Mouse (Mus musculus): ENCODE data around the gene Rint1. TPM values are rescaled to one million over a fixed set of nuclear protein-coding genes. Genes with fewer than 3 reads are reported as not detected.

Gene Rint1
- total and polyA plus RNA-seq, 3 experiments = 6.9 to 14.7 (median 12.9) TPM

- H3K27ac ChIP-seq = no peak overlapping the region
- H3K27me3 ChIP-seq (ENCODE audit: control insufficient read depth, insufficient read depth, low read length) = no peaks in the 10 kb centered on the region
- no peak overlapping the region for H3K4me3 ChIP-seq
- no peaks in the 10 kb centered on the region for H3K4me1 ChIP-seq (ENCODE audit: control insufficient read depth, insufficient read depth, low read length)
- no peak overlapping the region for H3K9ac ChIP-seq (ENCODE audit: low read depth, low read length)
- intact Hi-C loops (cut with DNase I) = no loop called here
- no peak for TF ChIP-seq CTCF (IDR thresholded peaks at IDR 0.05)
- no peak for TF ChIP-seq EP300 (IDR thresholded peaks at IDR 0.05; ENCODE audit: insufficient read depth, low read depth, low read length)
- no peak for TF ChIP-seq POLR2A (IDR thresholded peaks at IDR 0.05; ENCODE audit: insufficient read depth, low read depth, low read length)
- DNase-seq = no peak
- no peaks in the 10 kb centered on the region for H3K36me3 ChIP-seq (ENCODE audit: control insufficient read depth, insufficient read depth, low read length)
- H3K79me2 ChIP-seq (replicated peaks; ENCODE audit: control insufficient read depth, insufficient read depth, low read length) = no peaks in the 10 kb centered on the region
- 85% methylated on average over 4 of the region's 4 CpGs for WGBS
Measured at GRCm38 (mm10) chr5:23781172-23781571, 6.3 kb upstream of the Rint1 start.

DNA sequence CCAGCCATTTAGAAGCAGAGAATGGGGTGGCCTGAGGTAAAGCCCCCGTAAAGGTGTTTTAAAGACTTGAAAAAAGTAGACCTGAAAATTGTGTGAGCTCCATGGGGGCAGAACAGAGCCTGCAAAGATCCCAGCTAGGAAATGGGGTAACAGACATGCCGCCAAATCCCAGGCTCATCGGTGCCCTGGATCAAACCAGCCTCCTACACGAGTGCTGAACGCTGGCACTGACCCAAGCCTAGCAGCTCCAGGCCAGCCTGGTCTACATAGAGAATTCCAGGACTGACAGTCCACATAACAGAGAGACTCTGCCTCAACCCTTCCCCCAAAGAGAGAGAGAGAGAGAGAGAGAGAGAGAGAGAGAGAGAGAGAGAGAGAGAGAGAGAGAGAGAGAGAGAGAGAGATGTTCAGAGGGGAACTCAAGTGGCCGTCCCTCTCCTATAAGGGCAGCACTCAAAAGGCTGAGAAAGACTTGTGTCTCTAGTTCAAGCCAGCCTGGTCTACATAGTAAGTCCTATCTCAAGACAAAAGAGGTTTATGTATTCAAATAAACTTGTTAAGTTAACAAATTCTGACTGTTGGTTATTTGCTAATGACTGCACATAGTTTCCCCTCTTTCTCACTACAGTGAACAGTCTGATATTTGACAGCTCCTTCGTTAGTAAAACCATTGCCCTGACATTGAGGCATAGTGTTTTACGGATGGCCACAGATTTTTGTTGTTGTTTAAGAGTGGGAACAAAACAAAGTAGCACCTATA is 5.3 kb upstream of the Rint1 start:
- Histone ChIP-seq H3K27me3 (ENCODE audit: control insufficient read depth, insufficient read depth, low read length) (no peaks in the 10 kb centered on the region), H3K27ac (no peak overlapping the region), H3K36me3 (ENCODE audit: control insufficient read depth, insufficient read depth, low read length) (no peaks in the 10 kb centered on the region), H3K4me1 (ENCODE audit: control insufficient read depth, insufficient read depth, low read length) (peaks cover 2% of the 10 kb centered on the region; the same call in 1 of the 2 replicates), H3K79me2 (replicated peaks; ENCODE audit: control insufficient read depth, insufficient read depth, low read length) (no peaks in the 10 kb centered on the region), H3K4me3 (peak overlapping the region; percentile 85), H3K9ac (ENCODE audit: low read depth, low read length) (no peak overlapping the region)
- WGBS = 69% methylated on average over 8 of the region's 8 CpGs
- TF ChIP-seq CTCF (IDR thresholded peaks at IDR 0.05) (no peak), EP300 (IDR thresholded peaks at IDR 0.05; ENCODE audit: insufficient read depth, low read depth, low read length) (no peak), POLR2A (IDR thresholded peaks at IDR 0.05; ENCODE audit: insufficient read depth, low read depth, low read length) (no peak)
- intact Hi-C loops (cut with DNase I) = no loop called here
- no peak for DNase-seq

GRCm38 (mm10) chr5:23782931-23783877 is 4.3 kb upstream of the Rint1 start, which contains the start of gene Pus7:
Pus7 (minus strand) TSS chr5:23783711.
- DNase-seq = peak; percentile 89 to 91
- WGBS = under 1% methylated on average over 82 of the region's 86 CpGs
- Histone ChIP-seq H3K9ac (ENCODE audit: low read depth, low read length) (peak within 1 kb of the TSS; percentile 92), H3K4me1 (ENCODE audit: control insufficient read depth, insufficient read depth, low read length) (peaks cover 3% of the 10 kb centered on the region; the same call in 1 of the 2 replicates), H3K79me2 (replicated peaks; ENCODE audit: control insufficient read depth, insufficient read depth, low read length) (no peaks in the 10 kb centered on the region), H3K4me3 (peak within 1 kb of the TSS; percentile 85), H3K36me3 (ENCODE audit: control insufficient read depth, insufficient read depth, low read length) (no peaks in the 10 kb centered on the region), H3K27ac (peak within 1 kb of the TSS; percentile 66), H3K27me3 (ENCODE audit: control insufficient read depth, insufficient read depth, low read length) (no peaks in the 10 kb centered on the region)
- intact Hi-C loops (cut with DNase I) = no loop called here
- TF ChIP-seq POLR2A (IDR thresholded peaks at IDR 0.05; ENCODE audit: insufficient read depth, low read depth, low read length) (peak; percentile 55; the same call in 1 of the 2 replicates), CTCF (IDR thresholded peaks at IDR 0.05) (no peak)

- Histone ChIP-seq H3K27me3 (ENCODE audit: control insufficient read depth, insufficient read depth, low read length) (no peaks in the 10 kb centered on the region), H3K9ac (ENCODE audit: low read depth, low read length) (no peak overlapping the region; the same call in 1 of the 2 replicates), H3K36me3 (ENCODE audit: control insufficient read depth, insufficient read depth, low read length) (no peaks in the 10 kb centered on the region), H3K79me2 (replicated peaks; ENCODE audit: control insufficient read depth, insufficient read depth, low read length) (no peaks in the 10 kb centered on the region), H3K27ac (no peak overlapping the region), H3K4me1 (ENCODE audit: control insufficient read depth, insufficient read depth, low read length) (peaks cover 3% of the 10 kb centered on the region; the same call in 1 of the 2 replicates), H3K4me3 (peak overlapping the region; percentile 96)
- 27% methylated on average over 3 of the region's 3 CpGs for WGBS
- intact Hi-C loops (cut with DNase I) = no loop called here
- TF ChIP-seq EP300 (IDR thresholded peaks at IDR 0.05; ENCODE audit: insufficient read depth, low read depth, low read length) = no peak
- TF ChIP-seq POLR2A (IDR thresholded peaks at IDR 0.05; ENCODE audit: insufficient read depth, low read depth, low read length) = no peak
- no peak for TF ChIP-seq CTCF (IDR thresholded peaks at IDR 0.05)
- DNase-seq = no peak
Measured at GRCm38 (mm10) chr5:23788390-23788830, 899 bp downstream of the Rint1 start.

GRCm38 (mm10) chr5:23789078-23789612 is 1.6 kb downstream of the Rint1 start:
- H3K9ac ChIP-seq (ENCODE audit: low read depth, low read length) = no peak overlapping the region
- intact Hi-C loops (cut with DNase I) = no loop called here
- no peaks in the 10 kb centered on the region for H3K36me3 ChIP-seq (ENCODE audit: control insufficient read depth, insufficient read depth, low read length)
- no peaks in the 10 kb centered on the region for H3K27me3 ChIP-seq (ENCODE audit: control insufficient read depth, insufficient read depth, low read length)
- DNase-seq = no peak
- no peak overlapping the region for H3K27ac ChIP-seq
- WGBS = 81% methylated on average over 4 of the region's 4 CpGs
- TF ChIP-seq EP300 (IDR thresholded peaks at IDR 0.05; ENCODE audit: insufficient read depth, low read depth, low read length) (no peak), POLR2A (IDR thresholded peaks at IDR 0.05; ENCODE audit: insufficient read depth, low read depth, low read length) (no peak), CTCF (IDR thresholded peaks at IDR 0.05) (0 out of 2 replicates have a peak, but pooled peaks have one; percentile 16)
- H3K4me3 ChIP-seq = no peak overlapping the region
- no peaks in the 10 kb centered on the region for H3K79me2 ChIP-seq (replicated peaks; ENCODE audit: control insufficient read depth, insufficient read depth, low read length)
- H3K4me1 ChIP-seq (ENCODE audit: control insufficient read depth, insufficient read depth, low read length) = peaks cover 3% of the 10 kb centered on the region; the same call in 1 of the 2 replicates
